Mouse (Mus musculus) T-cell, adult 2 months (primary cell): ENCODE measurements around the gene Shisal2a.
A peak's percentile ranks its signal among the peaks of the same experiment; 100 is the strongest.

Source experiments
- DNase-seq: peaks from one replicate; pipeline ENCODE4 v3.0.0; 2022; ENCODE audit warnings: low spot score

Gene Shisal2a

GRCm38 (mm10) chr4:108383183-108383714 is at the start of gene Shisal2a:
Gene Shisal2a, minus strand, starts transcription at chr4:108383349.
- peak; percentile 8 for DNase-seq

DNA sequence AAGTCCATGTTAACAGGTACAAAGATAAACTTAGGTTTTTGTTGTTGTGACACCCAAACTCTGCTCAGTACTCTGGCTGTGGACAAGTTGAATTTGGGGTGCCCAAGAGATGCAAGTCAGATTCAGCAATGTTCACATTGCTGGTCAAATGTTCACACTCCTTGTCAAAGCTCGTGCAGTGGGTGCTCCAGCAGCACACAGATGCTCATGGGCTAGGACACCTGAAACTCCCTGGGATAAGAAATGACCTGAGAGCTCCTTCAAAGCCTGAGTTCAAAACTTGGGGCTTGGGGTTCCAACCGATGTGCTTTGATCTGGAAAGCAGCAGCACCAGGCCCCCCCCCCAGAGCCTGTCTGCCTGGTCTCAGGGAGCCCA is 48.4 kb upstream of the Shisal2a start:
- DNase-seq, result no peak

DNA sequence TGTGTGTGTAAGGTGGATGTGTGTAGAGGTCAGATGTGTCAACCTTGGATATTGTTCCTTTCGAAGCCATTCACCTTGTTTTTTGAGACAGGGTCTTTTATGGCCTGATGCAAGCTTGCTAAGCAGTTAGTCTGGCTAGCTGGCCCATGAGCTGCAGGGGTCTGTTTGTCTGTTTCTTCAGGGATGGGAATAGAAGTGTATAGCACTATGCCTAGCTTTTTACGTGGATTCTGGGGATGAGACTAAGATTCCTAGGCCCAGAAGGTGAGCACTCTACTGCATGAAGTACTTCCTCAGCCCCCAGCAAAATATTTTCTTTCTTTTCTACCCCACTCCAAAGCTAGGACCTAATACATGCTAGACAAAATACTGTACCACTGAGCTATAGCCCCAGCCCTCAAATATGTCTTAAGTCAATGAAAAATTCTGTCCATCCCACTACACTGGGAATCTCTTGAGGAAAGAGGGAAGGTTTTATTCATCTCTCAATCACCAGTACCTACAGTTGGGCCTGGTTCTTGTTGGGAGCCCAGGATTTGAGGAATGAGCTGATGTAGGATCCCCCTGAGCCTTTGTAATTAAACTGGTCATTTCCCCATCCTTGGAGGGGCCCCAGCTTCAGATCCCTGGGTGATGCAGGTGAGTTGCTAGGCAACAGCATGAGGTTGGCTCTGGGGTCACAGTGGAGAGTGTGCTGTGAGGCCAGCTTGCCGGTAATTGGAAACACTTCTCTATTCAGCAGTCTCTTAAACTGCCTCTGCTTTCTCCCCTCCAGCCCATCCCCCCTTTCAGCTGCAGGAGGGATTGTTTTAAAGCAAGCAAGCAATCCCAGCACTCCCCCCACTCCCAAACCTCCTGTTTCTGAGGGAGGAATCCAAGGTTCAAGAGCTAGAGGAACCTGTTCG is 47.8 kb upstream of the Shisal2a start:
- no peak for DNase-seq

DNA sequence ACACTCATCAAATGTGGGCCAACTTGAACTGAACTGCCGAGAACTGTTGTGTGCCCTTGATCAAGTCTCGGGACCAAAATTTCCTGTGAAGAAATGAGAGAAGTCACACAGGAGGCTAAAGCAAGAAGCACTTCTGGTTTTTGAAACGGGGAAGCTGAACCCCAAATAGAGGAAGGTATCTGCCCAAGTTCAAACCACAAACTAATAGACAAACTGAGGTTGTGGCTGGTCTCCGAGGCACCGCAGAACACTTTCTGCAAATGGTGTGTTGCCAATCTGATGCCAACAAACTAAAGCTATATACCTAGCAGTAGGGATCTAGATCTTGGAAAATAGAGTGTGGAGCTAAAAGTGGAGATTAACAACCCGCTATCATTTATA is 45.2 kb upstream of the Shisal2a start:
- DNase-seq, result no peak

GRCm38 (mm10) chr4:108427719-108428340 is 44.7 kb upstream of the Shisal2a start:
- DNase-seq, result no peak

DNA sequence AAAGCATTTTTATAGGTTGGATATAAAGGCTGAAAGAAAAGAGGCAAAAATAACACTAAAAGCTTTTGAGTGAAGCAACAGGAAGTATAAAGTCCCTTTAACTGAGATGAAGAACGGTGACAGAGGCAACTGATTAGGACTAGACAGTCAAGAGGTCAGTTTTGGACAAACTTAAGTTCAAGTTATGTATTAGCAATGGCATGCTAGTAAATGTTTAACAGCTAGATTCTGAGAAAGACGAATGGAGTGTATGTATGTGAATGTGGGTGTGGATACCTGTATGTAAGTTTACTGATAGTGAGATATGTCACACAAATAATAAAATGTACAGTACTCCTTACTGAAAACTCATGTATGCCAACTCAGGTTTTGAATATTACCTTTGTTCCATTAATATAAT is 41.4 kb upstream of the Shisal2a start:
- no peak for DNase-seq

GRCm38 (mm10) chr4:108407621-108408020 is 24.5 kb upstream of the Shisal2a start:
- no peak for DNase-seq

DNA sequence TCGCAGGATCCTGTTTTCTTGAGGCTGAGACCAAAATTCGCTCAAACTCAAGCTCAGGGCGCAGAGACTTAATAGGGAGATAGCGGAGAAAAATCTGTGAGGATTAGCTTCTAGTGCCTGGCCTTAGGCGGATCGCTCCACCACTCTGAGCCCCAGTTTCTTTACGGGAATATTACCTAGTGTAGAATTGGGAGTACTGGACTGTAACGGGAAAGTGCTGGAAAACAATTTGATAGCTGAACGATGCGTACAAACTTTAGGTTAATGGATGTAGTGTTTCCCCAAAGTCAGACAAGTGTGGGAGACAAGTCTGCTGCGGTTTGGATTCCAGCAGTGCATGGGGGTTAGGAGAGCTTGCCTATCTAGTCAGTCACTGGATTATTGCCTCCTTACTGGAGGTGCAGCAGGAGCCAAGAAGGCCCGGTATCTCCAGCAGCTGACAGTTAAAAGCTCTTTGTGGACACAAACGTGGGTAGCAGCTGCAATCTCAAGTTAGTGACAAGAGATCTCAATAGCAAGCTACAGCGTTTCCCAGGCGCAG is 23.8 kb upstream of the Shisal2a start, which contains the start of gene Gpx7:
Gene Gpx7 (minus strand): TSS at position 101 of the 541 bp plus-strand sequence.
- DNase-seq, result no peak

DNA sequence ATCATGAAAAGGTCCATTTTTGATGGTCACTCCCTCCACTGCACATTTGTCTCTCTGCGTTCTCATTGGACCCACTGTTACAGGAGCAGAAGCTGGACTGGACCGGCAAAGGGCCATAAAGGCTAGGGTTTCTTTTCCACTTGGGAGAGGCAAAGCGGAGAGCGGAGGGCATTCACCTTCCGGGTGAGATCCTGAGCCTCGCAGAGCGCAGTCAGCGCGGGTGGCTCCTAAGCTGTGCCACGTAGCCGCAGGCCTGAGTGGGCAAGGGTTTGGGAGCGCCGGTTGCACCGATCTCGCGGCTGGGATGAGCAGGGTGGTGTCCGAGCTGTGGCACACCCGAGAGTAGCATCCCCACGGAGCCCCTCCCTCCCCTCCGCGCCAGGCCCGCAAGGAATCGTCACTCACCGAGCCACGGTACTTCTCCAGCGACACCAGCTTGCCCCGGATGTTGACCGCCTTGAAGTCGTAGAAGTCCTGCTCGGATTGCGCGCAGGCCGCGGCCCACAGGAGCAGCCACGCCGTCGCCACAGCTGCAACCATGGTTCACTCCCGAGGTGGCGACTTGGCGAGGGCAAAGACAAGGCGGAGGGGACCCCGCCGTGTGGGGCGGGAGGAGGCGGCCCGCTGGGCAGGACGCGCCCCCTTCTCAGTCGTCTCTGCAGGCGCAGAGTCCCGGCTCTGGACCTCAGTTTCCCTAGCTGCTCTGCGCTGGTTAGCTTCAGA is 23.1 kb upstream of the Shisal2a start:
- peak; percentile 36 for DNase-seq

GRCm38 (mm10) chr4:108405766-108406137 is 22.6 kb upstream of the Shisal2a start:
- DNase-seq, result no peak

- DNase-seq, result no peak
Measured at GRCm38 (mm10) chr4:108403861-108404635, 20.9 kb upstream of the Shisal2a start.

DNA sequence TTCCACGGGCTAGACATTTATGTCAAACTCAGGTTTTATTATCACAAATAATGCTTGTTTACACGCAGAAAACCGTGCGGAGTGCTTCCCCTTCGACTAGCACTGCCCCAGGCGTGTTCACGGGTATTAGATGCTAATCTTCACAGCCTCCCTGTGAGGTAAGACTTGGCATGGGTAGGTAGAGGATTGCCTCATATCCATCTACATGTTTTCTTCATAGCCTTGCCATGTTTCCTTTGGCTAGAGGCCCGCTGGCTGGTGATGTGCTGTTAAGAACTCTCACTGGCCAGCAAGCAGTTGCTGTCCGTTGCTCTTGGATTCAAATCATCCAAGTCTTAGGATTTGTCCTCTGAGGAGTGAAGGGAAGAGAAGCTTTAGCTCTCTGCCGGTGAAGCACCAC is 17.2 kb upstream of the Shisal2a start:
- DNase-seq, result no peak

- no peak for DNase-seq
Measured at GRCm38 (mm10) chr4:108394236-108394635, 11.1 kb upstream of the Shisal2a start.

DNA sequence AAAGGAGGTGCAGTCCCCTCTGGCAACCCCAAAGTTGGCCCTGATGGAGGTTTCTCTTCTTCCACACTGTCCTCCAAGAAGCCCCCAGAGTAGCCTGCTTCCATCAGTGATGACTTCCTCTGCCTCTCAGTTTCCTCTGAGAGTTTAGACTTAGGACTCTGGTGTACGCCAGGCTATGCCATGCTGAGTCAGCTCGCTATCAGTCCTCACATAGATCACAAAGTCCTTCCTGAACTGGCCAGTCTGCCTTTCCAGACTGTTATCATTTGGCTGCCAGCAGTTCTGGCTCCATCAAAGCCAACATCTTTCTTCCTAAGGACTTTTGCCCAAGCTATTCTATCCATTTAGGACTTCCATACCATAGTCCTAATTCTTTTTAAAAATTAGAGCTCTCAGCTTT is 9.4 kb upstream of the Shisal2a start:
- no peak for DNase-seq

DNA sequence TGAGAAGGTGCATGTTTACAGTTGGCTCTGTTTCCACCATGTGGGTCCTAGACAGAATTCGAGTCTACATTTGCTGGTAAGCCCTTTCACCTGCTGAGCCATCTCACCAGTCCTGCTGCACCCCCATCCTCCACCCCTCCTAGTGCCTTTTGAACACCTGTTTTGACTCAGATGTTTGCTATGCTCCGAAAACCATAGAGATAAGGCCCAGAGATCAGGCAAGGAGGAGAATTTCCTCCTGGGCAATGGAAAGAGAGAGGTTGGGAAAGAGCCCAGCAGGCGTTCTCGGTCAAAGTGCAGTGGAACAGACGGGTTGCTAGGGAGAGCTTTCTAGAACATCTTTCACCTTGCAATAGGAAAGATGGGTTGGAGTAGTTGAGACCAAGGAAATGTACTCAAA is 8.0 kb upstream of the Shisal2a start:
- no peak for DNase-seq

DNA sequence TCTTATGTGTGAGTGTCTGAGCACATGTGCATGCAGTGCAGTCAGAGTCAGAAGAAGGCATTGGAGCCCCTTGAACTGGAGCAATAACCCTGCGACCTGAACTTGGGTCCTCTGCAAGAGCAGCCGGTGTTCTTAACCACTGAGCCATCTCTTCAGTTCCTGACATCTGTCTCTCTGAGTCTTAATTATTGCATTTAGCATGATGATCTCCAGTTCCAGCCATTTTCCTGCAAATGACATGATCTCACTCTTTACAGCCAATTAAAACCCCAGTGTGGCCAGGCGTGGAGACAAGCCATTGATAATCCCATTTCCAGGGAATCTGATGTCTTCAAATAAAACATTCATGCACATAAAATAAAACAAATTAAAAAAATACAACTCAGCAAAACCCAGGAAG is 5.6 kb upstream of the Shisal2a start:
- no peak for DNase-seq

GRCm38 (mm10) chr4:108387681-108388253 is 4.6 kb upstream of the Shisal2a start:
- DNase-seq, result no peak

DNA sequence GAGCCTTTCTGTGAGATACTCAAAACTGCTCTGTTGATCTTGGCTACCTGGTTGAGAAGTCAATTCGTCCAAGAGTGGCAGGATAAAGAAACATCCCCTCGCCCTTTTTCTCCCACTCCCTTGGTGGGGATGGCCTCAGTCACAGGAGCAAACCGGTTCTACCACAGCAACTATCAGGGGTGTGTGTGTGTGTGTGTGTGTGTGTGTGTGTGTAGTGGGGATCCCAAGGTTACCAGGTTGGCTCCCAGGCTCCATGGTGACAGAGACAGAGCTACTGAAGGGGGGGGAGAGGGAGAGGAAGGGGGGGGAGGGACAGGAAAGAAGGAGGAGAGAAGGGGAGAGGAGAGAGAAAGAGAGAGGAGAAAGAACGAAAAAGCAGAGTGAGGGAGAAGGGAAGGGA is 4.0 kb upstream of the Shisal2a start:
- no peak for DNase-seq

GRCm38 (mm10) chr4:108386087-108386486 is 2.9 kb upstream of the Shisal2a start:
- DNase-seq, result no peak

DNA sequence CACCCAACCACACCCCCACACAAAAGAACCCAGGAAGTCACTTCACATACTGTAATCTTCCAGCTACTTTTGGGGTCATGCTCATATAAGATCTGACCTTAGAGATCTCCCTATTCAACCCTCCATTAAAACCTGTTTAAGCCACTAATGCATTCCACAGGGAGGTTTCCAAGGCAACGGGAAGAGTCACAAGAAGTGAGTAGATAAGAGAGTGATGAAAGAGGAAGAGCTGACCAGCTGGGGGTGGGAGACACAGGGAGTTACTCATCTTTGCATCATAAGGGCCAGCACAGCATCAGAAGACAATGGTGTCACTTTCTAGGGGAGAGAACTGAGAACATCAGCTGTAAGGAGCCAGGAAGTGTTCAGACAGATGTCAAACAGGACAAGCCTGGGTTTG is 3.0 kb downstream of the Shisal2a start:
- no peak for DNase-seq

- no peak for DNase-seq
Measured at GRCm38 (mm10) chr4:108379476-108379875, 3.7 kb downstream of the Shisal2a start.
